Mouse (Mus musculus): ENCODE measurements at regions not wholly inside any gene's neighbourhood (a gene's known extent, or its start where the extent isn't known, plus 50 kb on each side); places are given as distances from the start of the nearest gene placed in this dataset. TPM values are rescaled to one million over a fixed set of nuclear protein-coding genes. Genes with fewer than 3 reads are reported as not detected.

DNA sequence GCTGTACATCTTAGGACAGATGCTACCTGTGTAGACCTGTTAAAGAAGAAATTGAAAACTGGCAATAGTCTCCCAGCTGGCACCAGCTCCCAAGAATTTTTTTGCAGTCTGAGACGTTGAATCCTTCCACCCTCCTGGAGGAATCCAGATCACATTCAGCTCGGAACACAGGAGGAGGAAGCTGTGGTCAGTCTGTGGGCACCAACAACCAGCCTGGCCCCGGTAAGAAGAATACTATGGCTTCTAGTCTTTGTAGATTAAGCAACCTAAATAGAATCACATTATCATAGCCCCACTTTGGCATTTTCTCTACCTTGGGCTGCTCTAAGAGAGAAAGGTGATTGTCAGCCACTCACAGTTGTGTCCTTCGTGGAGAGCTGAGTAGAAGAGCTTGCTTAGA, 277.0 kb downstream of the Gm19410 start:
- DNase-seq: no peak

Small RNA genes lying in the stretch of these regions (microRNA-seq; reads per million reads assigned to microRNA genes)
- gene Gm22030: not detected

All from adrenal gland, postnatal 36 days (tissue).